Mouse (Mus musculus) small intestine, adult 10 weeks (tissue): ENCODE data around the gene Gcsh. TPM values are rescaled to one million over a fixed set of nuclear protein-coding genes. Genes with fewer than 3 reads are reported as not detected.

Experiments
- polyA plus RNA-seq: library from polyadenylated mRNA; stranded (reverse); fragments of 350-450 nt; fragmentation: Illumina TruSeq; extraction: RNeasy Lipid Tissue Mini Kit (QIAGEN cat#74804); gene quantifications from one replicate; pipeline ENCODE4 v1.2.3, GENCODE M21; 2014; ENCODE audit warnings: low replicate concordance

The Gcsh gene
- polyA plus RNA-seq, result 77.7 TPM

GRCm38 (mm10) chr8:116993095-116993867 lies at the start of gene Gcsh:
Gcsh (minus strand) TSS chr8:116993537.

GRCm38 (mm10) chr8:116978631-116979256 lies 14.6 kb downstream of the Gcsh start, which contains the start of gene 1700030J22Rik:
1700030J22Rik (minus strand) TSS chr8:116978959.

GRCm38 (mm10) chr8:116943161-116943554 lies 50.2 kb downstream of the Gcsh start, which contains the start of gene Atmin:
Atmin (plus strand) TSS chr8:116943393.

Other genes starting within 250 kb of the Gcsh start
- gene Cmc2, start 72.1 kb downstream of the Gcsh start, polyA plus RNA-seq, result 3.8 TPM
- 3.0 TPM for gene Cenpn, start 71.8 kb downstream of the Gcsh start, polyA plus RNA-seq
- 5.2 TPM for gene Atmin, start 50.1 kb downstream of the Gcsh start, polyA plus RNA-seq
- 0.37 TPM for gene 1700030J22Rik, start 14.6 kb downstream of the Gcsh start, polyA plus RNA-seq
- gene Pkd1l2, start 88.9 kb upstream of the Gcsh start, polyA plus RNA-seq, result not detected
- 0.74 TPM for gene Bco1, start 102.3 kb upstream of the Gcsh start, polyA plus RNA-seq
- gene Gan, start 164.6 kb upstream of the Gcsh start, polyA plus RNA-seq, result 4.5 TPM